Mouse (Mus musculus) urinary bladder, postnatal 25 days (tissue): ENCODE measurements around the gene Nfe2l2.
"Not testable (repeated sequence)": the region's sequence is repeated elsewhere in the genome, so short reads cannot be mapped to it uniquely, and the experiment has no call there.

ENCODE experiments used
- DNase-seq: peaks from one replicate; pipeline ENCODE4 v3.0.0; 2022; ENCODE audit warnings: low spot score

The Nfe2l2 gene

GRCm38 (mm10) chr2:75643950-75644349, 60.5 kb downstream of the Nfe2l2 start:
- no peak for DNase-seq

- peak; percentile 36 for DNase-seq
Observed at GRCm38 (mm10) chr2:75642795-75643550, 61.5 kb downstream of the Nfe2l2 start.

GRCm38 (mm10) chr2:75642312-75642711, 62.1 kb downstream of the Nfe2l2 start:
- not testable (repeated sequence) for DNase-seq

- not testable (repeated sequence) for DNase-seq
Observed at GRCm38 (mm10) chr2:75639535-75639934, 64.9 kb downstream of the Nfe2l2 start.

- not testable (repeated sequence) for DNase-seq
Observed at GRCm38 (mm10) chr2:75637822-75638221, 66.6 kb downstream of the Nfe2l2 start.

- DNase-seq = no peak
Observed at GRCm38 (mm10) chr2:75637361-75637760, 67.1 kb downstream of the Nfe2l2 start.

- not testable (repeated sequence) for DNase-seq
Observed at GRCm38 (mm10) chr2:75637055-75637304, 67.5 kb downstream of the Nfe2l2 start.

- no peak for DNase-seq
Observed at GRCm38 (mm10) chr2:75636261-75637054, 68.0 kb downstream of the Nfe2l2 start.

GRCm38 (mm10) chr2:75634431-75634830, 70.0 kb downstream of the Nfe2l2 start:
- not testable (repeated sequence) for DNase-seq

GRCm38 (mm10) chr2:75633784-75634183, 70.7 kb downstream of the Nfe2l2 start:
- no peak for DNase-seq

- DNase-seq = no peak
Observed at GRCm38 (mm10) chr2:75633381-75633780, 71.1 kb downstream of the Nfe2l2 start.

GRCm38 (mm10) chr2:75632721-75633181, 71.7 kb downstream of the Nfe2l2 start:
- DNase-seq = no peak

GRCm38 (mm10) chr2:75632043-75632442, 72.4 kb downstream of the Nfe2l2 start:
- DNase-seq = no peak

GRCm38 (mm10) chr2:75631421-75631820, 73.0 kb downstream of the Nfe2l2 start:
- DNase-seq = no peak

- no peak for DNase-seq
Observed at GRCm38 (mm10) chr2:75628487-75628886, 76.0 kb downstream of the Nfe2l2 start.

GRCm38 (mm10) chr2:75626597-75627440, 77.6 kb downstream of the Nfe2l2 start:
- no peak for DNase-seq
